In the genomic region with DNA sequence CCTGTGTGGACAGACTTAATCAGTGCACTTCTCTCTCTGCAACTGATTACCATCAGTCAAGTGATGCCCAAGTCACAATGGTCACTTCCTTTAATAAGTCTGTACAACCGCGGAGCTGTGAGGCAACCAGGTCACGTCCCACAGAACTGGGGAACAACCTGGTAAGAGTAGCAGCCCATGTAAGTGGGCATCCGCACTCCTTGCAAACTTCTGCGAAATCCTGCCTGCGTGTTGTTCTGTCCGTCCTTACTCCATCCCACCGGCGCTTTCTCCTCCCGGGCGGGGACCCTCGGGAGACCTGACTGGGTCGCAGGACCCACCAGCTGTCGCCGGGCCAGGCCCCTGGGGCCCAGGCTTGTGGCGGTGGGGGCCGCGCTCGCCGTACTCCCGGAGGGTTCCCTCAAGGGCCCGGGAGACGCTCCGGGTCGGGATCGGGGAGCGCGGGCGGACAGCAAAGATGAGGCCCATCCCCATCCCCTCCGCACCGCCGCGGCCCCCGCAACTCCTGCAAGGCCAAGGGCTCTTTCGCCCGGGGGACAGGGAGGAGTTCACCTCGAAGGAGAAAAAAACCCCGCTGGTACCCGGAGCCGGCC, we compare ENCODE assay signal across 8 mouse cellular contexts. TPM values are rescaled to one million over a fixed set of nuclear protein-coding genes. Genes with fewer than 3 reads are reported as not detected.
DNase-seq lines count a peak whose midpoint lies in the region; ATAC-seq lines count a peak whose summit lies in the region.

No protein-coding gene starts in this region.

- no peaks in the 10 kb centered on the region for H3K9me3 ChIP-seq in forebrain, embryonic 14.5 days (replicated peaks; ENCODE audit: control insufficient read depth, low read length)

- H3K4me3 ChIP-seq in forebrain, embryonic 14.5 days (ENCODE audit: low read depth, low read length): peak overlapping the region; percentile 79

- peak overlapping the region; percentile 90 for H3K4me2 ChIP-seq in forebrain, embryonic 14.5 days (ENCODE audit: low read length)

- no peaks in the 10 kb centered on the region for H3K36me3 ChIP-seq in forebrain, embryonic 14.5 days (ENCODE audit: control insufficient read depth, insufficient read depth, low read length)
- no peaks in the 10 kb centered on the region for H3K36me3 ChIP-seq in splenic B cell, adult 2 months (ENCODE audit: control insufficient read depth, insufficient read depth, low read length, poor library complexity, severe bottlenecking)

- peaks cover 5% of the 10 kb centered on the region for H3K4me1 ChIP-seq in forebrain, embryonic 14.5 days (ENCODE audit: control insufficient read depth, insufficient read depth, low read length)

- H3K27me3 ChIP-seq in forebrain, embryonic 14.5 days (replicated peaks; ENCODE audit: control insufficient read depth, insufficient read depth, low read length): no peaks in the 10 kb centered on the region
- no peaks in the 10 kb centered on the region for H3K27me3 ChIP-seq in splenic B cell, adult 2 months (ENCODE audit: control insufficient read depth, insufficient read depth, low read length, poor library complexity, severe bottlenecking)

- peak overlapping the region; percentile 92 for H3K9ac ChIP-seq in forebrain, embryonic 14.5 days (ENCODE audit: low read length)

- ATAC-seq in forebrain, embryonic 14.5 days: peak; percentile 71

- WGBS in forebrain, embryonic 14.5 days: under 1% methylated on average over 40 of the region's 40 CpGs

- peak overlapping the region; percentile 76 for H3K27ac ChIP-seq in forebrain, embryonic 14.5 days (ENCODE audit: low read depth, low read length)

- peak; percentile 31 for DNase-seq in layer of hippocampus, adult 9-10 months (ENCODE audit: low spot score)
- DNase-seq in layer of hippocampus, postnatal 14 days (ENCODE audit: low spot score in 2 of 2): no peak
- DNase-seq in MN1 (ENCODE audit: low spot score): peak; percentile 25
- peak; percentile 44 for DNase-seq in forebrain, embryonic 14.5 days (ENCODE audit: low spot score)
- DNase-seq in kidney, adult 9 months: peak; percentile 41
- DNase-seq in lung, postnatal 36 days: peak; percentile 74
- peak; percentile 58 for DNase-seq in splenic B cell, adult 2 months (ENCODE audit: low read depth, low spot score)
- no peak for DNase-seq in adrenal gland, adult 2 months

RNA-seq across cellular contexts. Expression of a gene that starts 0.7 kb away (rescaled TPM):
- total RNA-seq in layer of hippocampus, postnatal 14 days (2021): 10 to 100 TPM; 30.1 to 33.1 TPM
- polyA plus RNA-seq in forebrain, embryonic 14.5 days (2014; fragmentation: Nextera tagmentation; extraction: Ambion mirVana): 51.4 and 57.8 TPM in 2 replicates
- 10 to 100 TPM; 16.1 to 23.6 TPM for total RNA-seq in adrenal gland, adult 2 months (2021)
- 2.3 and 2.9 TPM in 2 replicates for polyA plus RNA-seq in adrenal gland, adult 2 months (2012; rRNA removed)

Comparison
In these comparisons a context has a peak if more than half of its experiments do, and no peak if none do; other contexts are left out.
1. DNase-seq: peak in layer of hippocampus, adult 9-10 months (single experiment), MN1 (single experiment), forebrain, embryonic 14.5 days (single experiment), kidney, adult 9 months (single experiment), lung, postnatal 36 days (single experiment) and splenic B cell, adult 2 months (single experiment); none in layer of hippocampus, postnatal 14 days (0 of 2) and adrenal gland, adult 2 months (single experiment).